Mouse (Mus musculus) C3H10T1/2 (cell line): ENCODE measurements around the gene Tmem170. TPM values are rescaled to one million over a fixed set of nuclear protein-coding genes. Genes with fewer than 3 reads are reported as not detected.

Experiments used
- polyA plus RNA-seq, 2 experiments: library from polyadenylated mRNA; unstranded; fragments of >200 nt; fragmentation: generic; extraction: Trizol; gene quantifications; one replicate each; pipeline ENCODE4 v1.2.1; 2012; ENCODE audit warnings: missing spikeins in 2 of 2

The Tmem170 gene
- polyA plus RNA-seq, result 1 to 10 TPM in 1 of 2 experiments, under 1 TPM in 1; 0.23 to 1.2 TPM

GRCm38 (mm10) chr8:111876355-111876948 lies at the start of gene Tmem170:
Tmem170 (minus strand) TSS chr8:111876750.

GRCm38 (mm10) chr8:111909621-111910450 lies 33.3 kb upstream of the Tmem170 start, which contains the start of gene Chst5:
Chst5 (minus strand) TSS chr8:111910447.

GRCm38 (mm10) chr8:111853861-111854501 lies 22.6 kb downstream of the Tmem170 start, which contains the start of gene Cfdp1:
Cfdp1 (minus strand) TSS chr8:111854291.

Other genes with a start within 250 kb of the Tmem170 start
- under 1 TPM; 0.02 to 0.26 TPM for gene Ldhd, start 246.4 kb downstream of the Tmem170 start, polyA plus RNA-seq
- gene Zfp1, start 233.3 kb downstream of the Tmem170 start, polyA plus RNA-seq, result 1 to 10 TPM in 1 of 2 experiments, under 1 TPM in 1; 0.99 to 8.0 TPM
- gene Ctrb1, start 185.7 kb downstream of the Tmem170 start, polyA plus RNA-seq, result under 1 TPM in 1 of 2 experiments, not detected in 1; 0.07 TPM
- 10 to 100 TPM; 41.6 to 58.1 TPM for gene Bcar1, start 132.9 kb downstream of the Tmem170 start, polyA plus RNA-seq
- 10 to 100 TPM in 1 of 2 experiments, 1 to 10 TPM in 1; 8.8 to 68.7 TPM for gene Cfdp1, start 22.5 kb downstream of the Tmem170 start, polyA plus RNA-seq
- gene Chst5, start 33.7 kb upstream of the Tmem170 start, polyA plus RNA-seq, result not detected
- 10 to 100 TPM in 1 of 2 experiments, 1 to 10 TPM in 1; 2.0 to 17.6 TPM for gene Tmem231, start 57.1 kb upstream of the Tmem170 start, polyA plus RNA-seq
- gene Gabarapl2, start 64.0 kb upstream of the Tmem170 start, polyA plus RNA-seq, result 10 to 100 TPM; 31.3 to 71.4 TPM
- gene Adat1, start 115.6 kb upstream of the Tmem170 start, polyA plus RNA-seq, result 1 to 10 TPM; 1.5 to 3.0 TPM
- gene Kars, start 134.6 kb upstream of the Tmem170 start, polyA plus RNA-seq, result 100 to 1,000 TPM; 141 to 170 TPM
- gene Terf2ip, start 134.6 kb upstream of the Tmem170 start, polyA plus RNA-seq, result 1 to 10 TPM; 1.1 to 8.4 TPM
- under 1 TPM; 0.02 to 0.31 TPM for gene Gm6793, start 138.3 kb upstream of the Tmem170 start, polyA plus RNA-seq